Mouse (Mus musculus): ENCODE data around the gene Ern2. TPM values are rescaled to one million over a fixed set of nuclear protein-coding genes. Genes with fewer than 3 reads are reported as not detected.

Gene Ern2
- total and polyA plus RNA-seq, 3 experiments, result not detected

DNA sequence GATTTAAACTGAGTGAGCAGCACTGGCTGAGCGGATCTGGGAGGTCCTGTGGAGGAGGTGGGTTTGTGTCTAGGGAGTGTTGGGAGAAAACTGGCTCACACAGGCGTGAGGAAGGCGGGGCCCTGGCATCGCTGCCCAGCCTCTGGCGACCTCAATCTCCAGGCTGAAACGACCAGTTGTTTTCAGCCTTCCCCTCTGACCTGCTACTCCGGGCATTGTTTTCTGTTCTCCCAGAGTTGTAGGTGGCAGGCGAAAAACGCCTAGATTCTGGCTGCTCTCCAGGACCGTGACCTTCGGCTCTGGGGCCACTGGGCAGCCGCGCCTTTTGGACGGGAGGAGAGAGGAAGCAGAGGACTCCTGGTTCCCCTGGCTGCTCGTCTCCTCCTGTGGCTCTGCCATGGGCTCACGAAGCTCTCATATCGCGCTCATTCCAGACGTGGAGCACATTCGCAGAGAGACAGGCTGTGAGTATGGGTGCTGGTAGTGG, 33.4 kb upstream of the Ern2 start, which contains the start of gene Chp2:
Chp2 (plus strand) TSS at position 182 of the 487 bp plus-strand sequence.
- Histone ChIP-seq H3K27me3 (ENCODE audit: control insufficient read depth in 1 of 2, insufficient read depth in 2 of 2, low read length in 2 of 2) (no peaks in the 10 kb centered on the region), H3K9ac (ENCODE audit: control insufficient read depth, low read depth, low read length, poor library complexity, severe bottlenecking) (no peak within 1 kb of the TSS), H3K36me3 (ENCODE audit: control insufficient read depth in 1 of 2, insufficient read depth in 2 of 2, low read length in 2 of 2) (no peaks in the 10 kb centered on the region), H3K4me3 (ENCODE audit: control insufficient read depth in 1 of 2, insufficient read depth in 1 of 2, low read depth in 2 of 2, low read length in 2 of 2) (no peak within 1 kb of the TSS), H3K4me1 (ENCODE audit: control insufficient read depth in 1 of 2, insufficient read depth in 2 of 2, low read length in 2 of 2) (no peaks in the 10 kb centered on the region), H3K27ac (ENCODE audit: control insufficient read depth, low read depth, low read length) (no peak within 1 kb of the TSS), H3K79me2 (ENCODE audit: control insufficient read depth, insufficient read depth, low read length, poor library complexity) (no peaks in the 10 kb centered on the region), H3K9me3 (replicated peaks; ENCODE audit: insufficient read depth, low read length) (no peaks in the 10 kb centered on the region)
- no peak for DNase-seq (ENCODE audit: low read depth, low spot score)
- TF ChIP-seq MAX (IDR thresholded peaks at IDR 0.05; ENCODE audit: low read length) (no peak), USF1 (IDR thresholded peaks at IDR 0.05; ENCODE audit: low read depth, low read length) (no peak), SMC3 (IDR thresholded peaks at IDR 0.05; ENCODE audit: low read depth, low read length) (no peak), E2F4 (IDR thresholded peaks at IDR 0.05; ENCODE audit: borderline replicate concordance, low read depth, low read length) (no peak), MYC (IDR thresholded peaks at IDR 0.05; ENCODE audit: low read depth, low read length) (no peak), UBTF (IDR thresholded peaks at IDR 0.05; ENCODE audit: borderline replicate concordance, insufficient read depth, low read depth, low read length) (no peak), RAD21 (IDR thresholded peaks at IDR 0.05; ENCODE audit: low read depth, low read length) (no peak), HCFC1 (IDR thresholded peaks at IDR 0.05; ENCODE audit: low read depth, low read length) (no peak), TBP (IDR thresholded peaks at IDR 0.05; ENCODE audit: low read depth, low read length) (no peak), ZC3H11A (IDR thresholded peaks at IDR 0.05; ENCODE audit: low read depth, low read length) (no peak), KAT2A (conservative IDR thresholded peaks at IDR 0.05; ENCODE audit: low read depth, low read length) (no peak), ZKSCAN1 (IDR thresholded peaks at IDR 0.05; ENCODE audit: low read depth, low read length) (no peak)

DNA sequence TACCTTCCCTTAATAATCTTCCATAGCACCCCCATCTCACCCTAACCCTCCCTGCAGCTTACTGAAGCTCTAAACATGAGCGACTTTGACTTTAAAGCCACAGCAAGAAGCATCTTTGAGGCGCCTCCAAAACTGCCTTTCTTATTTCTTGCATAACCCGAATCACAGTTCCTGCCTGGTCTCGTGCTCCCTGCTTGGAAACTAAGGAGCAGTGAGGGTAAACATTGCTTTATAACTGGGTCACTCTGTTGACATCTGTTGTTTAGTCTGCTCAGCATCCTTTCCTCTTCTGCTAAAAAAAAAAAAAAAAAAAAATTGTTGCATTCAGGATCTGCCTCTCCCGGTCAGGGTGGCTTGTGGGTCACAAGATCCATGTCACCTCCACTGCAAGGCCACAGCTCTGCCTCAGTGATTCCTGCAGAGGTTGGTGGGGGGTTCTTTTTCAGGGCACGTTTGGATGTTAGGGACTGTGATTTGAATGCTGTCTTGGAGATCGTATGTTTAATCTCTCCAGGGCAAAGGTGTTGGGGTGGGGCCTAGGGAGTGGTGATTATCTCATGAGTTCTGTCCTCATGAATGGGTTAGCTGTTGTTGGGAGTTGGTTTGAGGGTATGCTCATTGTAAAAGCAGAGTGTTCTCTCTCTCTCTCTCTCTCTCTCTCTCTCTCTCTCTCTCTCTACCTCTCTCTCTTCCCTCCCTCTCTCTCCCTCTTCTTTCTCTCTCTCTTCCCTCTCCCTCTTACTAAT, 22.4 kb upstream of the Ern2 start:
- TF ChIP-seq RCOR1 (IDR thresholded peaks at IDR 0.05; ENCODE audit: low read depth, low read length), result no peak
- no peak for TF ChIP-seq SMC3 (IDR thresholded peaks at IDR 0.05; ENCODE audit: low read depth, low read length)
- TF ChIP-seq TBP (IDR thresholded peaks at IDR 0.05; ENCODE audit: low read depth, low read length), result no peak
- TF ChIP-seq GATA1 (IDR thresholded peaks at IDR 0.05; ENCODE audit: low read depth, low read length), result no peak
- TF ChIP-seq USF2 (IDR thresholded peaks at IDR 0.05; ENCODE audit: borderline replicate concordance in 1 of 2, insufficient read depth in 1 of 2, low read depth in 1 of 2, low read length in 2 of 2), result no peak
- Histone ChIP-seq H3K36me3 (ENCODE audit: control insufficient read depth in 1 of 2, insufficient read depth in 2 of 2, low read length in 2 of 2) (no peaks in the 10 kb centered on the region), H3K79me2 (ENCODE audit: control insufficient read depth, insufficient read depth, low read length, poor library complexity) (no peaks in the 10 kb centered on the region), H3K9me3 (replicated peaks; ENCODE audit: insufficient read depth, low read length) (no peaks in the 10 kb centered on the region), H3K4me1 (ENCODE audit: control insufficient read depth in 1 of 2, insufficient read depth in 2 of 2, low read length in 2 of 2) (no peaks in the 10 kb centered on the region), H3K4me3 (ENCODE audit: control insufficient read depth in 1 of 2, insufficient read depth in 1 of 2, low read depth in 2 of 2, low read length in 2 of 2) (no peak overlapping the region), H3K27me3 (ENCODE audit: control insufficient read depth in 1 of 2, insufficient read depth in 2 of 2, low read length in 2 of 2) (peaks cover 2 to 15% of the 10 kb centered on the region in 2 experiments; a peak in 2 of 4 replicates), H3K27ac (ENCODE audit: control insufficient read depth, low read depth, low read length) (no peak overlapping the region), H3K9ac (ENCODE audit: control insufficient read depth, low read depth, low read length, poor library complexity, severe bottlenecking) (no peak overlapping the region)
- no peak for DNase-seq (ENCODE audit: low read depth, low spot score)
